Mouse (Mus musculus): ENCODE measurements around the gene Nectin2.

Nectin2 gene

GRCm38 (mm10) chr7:19742468-19742867, 7.8 kb downstream of the Nectin2 start:
- no peak for DNase-seq

GRCm38 (mm10) chr7:19741329-19742031, 8.8 kb downstream of the Nectin2 start:
- DNase-seq = no peak

- no peak for DNase-seq
Observed at GRCm38 (mm10) chr7:19740269-19740668, 10.0 kb downstream of the Nectin2 start.

- DNase-seq = no peak
Observed at GRCm38 (mm10) chr7:19738771-19739170, 11.5 kb downstream of the Nectin2 start.

- no peak for DNase-seq
Observed at GRCm38 (mm10) chr7:19736389-19737057, 13.8 kb downstream of the Nectin2 start.

- DNase-seq = no peak
Observed at GRCm38 (mm10) chr7:19734178-19734666, 16.1 kb downstream of the Nectin2 start.

GRCm38 (mm10) chr7:19726541-19726940, 23.7 kb downstream of the Nectin2 start:
- DNase-seq = no peak

GRCm38 (mm10) chr7:19724167-19724566, 26.1 kb downstream of the Nectin2 start:
- peak; percentile 38 for DNase-seq

- DNase-seq = peak; percentile 65
Observed at GRCm38 (mm10) chr7:19722754-19723195, 27.5 kb downstream of the Nectin2 start.

GRCm38 (mm10) chr7:19719200-19719599, 31.1 kb downstream of the Nectin2 start:
- DNase-seq = no peak

- no peak for DNase-seq
Observed at GRCm38 (mm10) chr7:19718297-19718952, 31.9 kb downstream of the Nectin2 start.

GRCm38 (mm10) chr7:19717346-19717745, 32.9 kb downstream of the Nectin2 start:
- no peak for DNase-seq

GRCm38 (mm10) chr7:19716822-19717221, 33.5 kb downstream of the Nectin2 start:
- DNase-seq = no peak

GRCm38 (mm10) chr7:19716055-19716682, 34.1 kb downstream of the Nectin2 start:
- no peak for DNase-seq

GRCm38 (mm10) chr7:19715239-19716054, 34.8 kb downstream of the Nectin2 start, which contains the start of gene Tomm40:
Tomm40 (minus strand) TSS chr7:19715438.
- peak; percentile 98 for DNase-seq

GRCm38 (mm10) chr7:19714836-19715235, 35.4 kb downstream of the Nectin2 start:
- no peak for DNase-seq

- no peak for DNase-seq
Observed at GRCm38 (mm10) chr7:19713598-19713997, 36.7 kb downstream of the Nectin2 start.

GRCm38 (mm10) chr7:19713196-19713595, 37.1 kb downstream of the Nectin2 start:
- peak; percentile 27 for DNase-seq

GRCm38 (mm10) chr7:19712414-19712813, 37.9 kb downstream of the Nectin2 start:
- no peak for DNase-seq

- no peak for DNase-seq
Observed at GRCm38 (mm10) chr7:19710650-19711049, 39.6 kb downstream of the Nectin2 start.

- DNase-seq = no peak
Observed at GRCm38 (mm10) chr7:19705271-19705670, 45.0 kb downstream of the Nectin2 start.

GRCm38 (mm10) chr7:19704475-19704874, 45.8 kb downstream of the Nectin2 start:
- DNase-seq = no peak

Data from kidney, adult 18-20 months (tissue).